Mouse (Mus musculus) spleen, adult 2 months (tissue): ENCODE measurements at regions not wholly inside any gene's neighbourhood (a gene's known extent, or its start where the extent isn't known, plus 50 kb on each side); places are given as distances from the start of the nearest gene placed in this dataset.

ENCODE experiments used
- CTCF ChIP-seq: fragments of 200-500 bp; IDR thresholded peaks from 2 replicates; pipeline ENCODE4 v1.5.1; 2011; ENCODE audit warnings: mild to moderate bottlenecking, inconsistent platforms; ENCODE audit not compliant: insufficient read depth, insufficient read length, insufficient replicate concordance; ENCODE audit errors: extremely low read depth
- POLR2A ChIP-seq: fragments of 200-500 bp; IDR thresholded peaks from 2 replicates; pipeline ENCODE4 v1.6.1; 2011; ENCODE audit warnings: low read depth, low read length, inconsistent platforms

GRCm38 (mm10) chr11:24422066-24422775, 344.4 kb downstream of the Bcl11a start:
- no peak for TF ChIP-seq CTCF
- no peak for TF ChIP-seq POLR2A
